ENCODE assay signal across 8 mouse cellular contexts in genomic region chr13:46727837-46728268, GRCm38 (mm10). TPM values are rescaled to one million over a fixed set of nuclear protein-coding genes. Genes with fewer than 3 reads are reported as not detected.
DNase-seq lines count a peak whose midpoint lies in the region; ATAC-seq and TF ChIP-seq lines count a peak whose summit lies in the region.

Gene Nup153, minus strand, starts transcription at chr13:46727940.

- no peak for TF ChIP-seq CTCF in gastrocnemius, adult 2 months (IDR thresholded peaks at IDR 0.05)
- no peak for TF ChIP-seq CTCF in hindbrain, postnatal 0 days (IDR thresholded peaks at IDR 0.05; ENCODE audit: low read depth)
- TF ChIP-seq CTCF in left cerebral cortex, adult 2 months (IDR thresholded peaks at IDR 0.05) = no peak

- intact Hi-C loops in gastrocnemius, adult 2 months (cut with DNase I) = no loop called here
- intact Hi-C loops in left cerebral cortex, adult 2 months (cut with DNase I) = loop anchor here (5.0 kb wide), 3 partner anchors 69 to 289 kb away; partner anchors contain the start of gene Kif13a

- DNase-seq in ZHBTc4 (ENCODE audit: low read depth, low spot score) = peak; percentile 100
- DNase-seq in gastrocnemius, adult 2 months = peak; percentile 98
- DNase-seq in hindbrain, postnatal 0 days (ENCODE audit: low spot score) = peak; percentile 98
- peak; percentile 100 for DNase-seq in left cerebral cortex, adult 2 months (ENCODE audit: extremely low spot score in 1 of 2, low spot score in 2 of 2)
- peak; percentile 100 for DNase-seq in right cerebral cortex, adult 2 months (ENCODE audit: low spot score in 2 of 2)
- DNase-seq in urinary bladder, postnatal 14 days (ENCODE audit: low spot score) = peak; percentile 100

- H3K9me3 ChIP-seq in hindbrain, postnatal 0 days (ENCODE audit: low read length) = no peaks in the 10 kb centered on the region

- peaks cover 9% of the 10 kb centered on the region for H3K4me1 ChIP-seq in hindbrain, postnatal 0 days (ENCODE audit: insufficient read depth, low read length)

- peak within 1 kb of the TSS; percentile 92 for H3K4me3 ChIP-seq in gastrocnemius, adult 2 months
- H3K4me3 ChIP-seq in hindbrain, postnatal 0 days (ENCODE audit: low read length) = peak within 1 kb of the TSS; percentile 73
- H3K4me3 ChIP-seq in left cerebral cortex, adult 2 months = peak within 1 kb of the TSS; percentile 68

- H3K27me3 ChIP-seq in hindbrain, postnatal 0 days (ENCODE audit: insufficient read depth, low read length) = no peaks in the 10 kb centered on the region

- WGBS in hindbrain, postnatal 0 days = under 1% methylated on average over 44 of the region's 51 CpGs

- H3K9ac ChIP-seq in hindbrain, postnatal 0 days (replicated peaks; ENCODE audit: low read length) = peak within 1 kb of the TSS; percentile 87

- peak within 1 kb of the TSS; percentile 74 for H3K4me2 ChIP-seq in hindbrain, postnatal 0 days (ENCODE audit: low read depth, low read length)

- ATAC-seq in common myeloid progenitor, adult 5-6 weeks (replicated peaks; ENCODE audit: low read depth, poor library complexity, severe bottlenecking) = peak; percentile 89
- ATAC-seq in hindbrain, postnatal 0 days = peak; percentile 92
- ATAC-seq in megakaryocyte, adult 5-6 weeks (ENCODE audit: poor library complexity, severe bottlenecking) = peak; percentile 95

- no peaks in the 10 kb centered on the region for H3K36me3 ChIP-seq in hindbrain, postnatal 0 days (ENCODE audit: insufficient read depth, low read length)

- peak within 1 kb of the TSS; percentile 99 for H3K27ac ChIP-seq in gastrocnemius, adult 2 months
- peak within 1 kb of the TSS; percentile 94 for H3K27ac ChIP-seq in hindbrain, postnatal 0 days
- H3K27ac ChIP-seq in left cerebral cortex, adult 2 months = peak within 1 kb of the TSS; percentile 90

RNA-seq across cellular contexts. Expression of gene Nup153, which starts in this region (rescaled TPM):
- 155 and 190 TPM in 2 replicates for total RNA-seq in common myeloid progenitor, adult 5-6 weeks (2017)
- 10 to 100 TPM; 46.5 to 49.7 TPM for total RNA-seq in gastrocnemius, adult 2 months (2021)
- 88.6 and 103 TPM in 2 replicates for total RNA-seq in hindbrain, postnatal 0 days (2014; rRNA removed)
- 10.3 and 10.6 TPM in 2 replicates for polyA plus RNA-seq in hindbrain, postnatal 0 days (2015; fragmentation: Nextera tagmentation; extraction: Ambion mirVana)
- 10 to 100 TPM; 56.2 to 57.9 TPM for total RNA-seq in left cerebral cortex, adult 2 months (2021)
- total RNA-seq in megakaryocyte, adult 5-6 weeks (2015) = 63.5 and 86.7 TPM in 2 replicates
- 52.0 and 57.3 TPM in 2 replicates for total RNA-seq in megakaryocyte, adult 5-6 weeks (2017)

Comparison
In these comparisons a context has a peak if more than half of its experiments do, and no peak if none do; other contexts are left out.
1. Peak in every context shown above with its lines: DNase-seq, ATAC-seq, H3K4me3 ChIP-seq and H3K27ac ChIP-seq.